Mouse (Mus musculus) ovary, adult 18-20 months (tissue): ENCODE results near the gene Tac4.
A peak's percentile ranks its signal among the peaks of the same experiment; 100 is the strongest.

Experiments used
- DNase-seq: peaks from one replicate; pipeline ENCODE4 v3.0.0; 2022; ENCODE audit warnings: low spot score, mixed read lengths

The Tac4 gene

GRCm38 (mm10) chr11:95263816-95264454 lies 2.6 kb downstream of the Tac4 start:
- DNase-seq = no peak

GRCm38 (mm10) chr11:95264455-95265013 lies 3.2 kb downstream of the Tac4 start:
- DNase-seq = no peak

DNA sequence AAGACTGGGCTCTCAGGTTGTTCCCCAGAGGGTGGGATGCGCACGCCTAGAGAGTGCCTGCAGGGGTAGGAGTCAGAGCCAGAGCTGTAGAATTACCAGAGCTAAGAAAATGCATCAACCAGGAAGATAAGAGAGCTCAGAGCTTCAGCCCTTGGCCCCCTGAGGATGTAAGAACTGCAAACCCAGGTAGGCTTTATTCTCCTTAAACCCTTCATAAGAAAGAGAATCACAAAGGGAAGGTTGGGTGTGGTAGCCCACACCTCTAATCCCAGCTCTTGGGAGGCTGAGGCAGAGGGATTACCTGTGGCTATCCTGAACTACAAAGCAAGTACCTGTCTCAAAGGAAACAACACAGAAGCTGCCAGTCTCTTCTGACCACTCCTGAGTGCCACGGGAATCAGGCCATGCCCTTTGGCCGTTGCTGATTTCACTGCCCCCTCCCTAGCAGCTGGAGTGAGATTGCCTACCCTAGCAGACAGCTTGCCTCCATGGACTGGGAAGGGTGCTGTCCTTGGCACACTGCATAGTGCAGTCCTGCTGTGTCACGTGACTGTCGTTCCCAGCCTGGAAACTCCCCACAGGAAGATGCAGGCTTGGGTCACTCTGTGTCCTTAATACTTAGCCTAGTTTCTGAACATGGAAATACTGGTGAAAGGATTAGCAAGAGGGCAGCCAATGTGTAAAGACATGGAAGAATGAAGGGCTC lies 5.4 kb downstream of the Tac4 start:
- DNase-seq = peak; percentile 35

DNA sequence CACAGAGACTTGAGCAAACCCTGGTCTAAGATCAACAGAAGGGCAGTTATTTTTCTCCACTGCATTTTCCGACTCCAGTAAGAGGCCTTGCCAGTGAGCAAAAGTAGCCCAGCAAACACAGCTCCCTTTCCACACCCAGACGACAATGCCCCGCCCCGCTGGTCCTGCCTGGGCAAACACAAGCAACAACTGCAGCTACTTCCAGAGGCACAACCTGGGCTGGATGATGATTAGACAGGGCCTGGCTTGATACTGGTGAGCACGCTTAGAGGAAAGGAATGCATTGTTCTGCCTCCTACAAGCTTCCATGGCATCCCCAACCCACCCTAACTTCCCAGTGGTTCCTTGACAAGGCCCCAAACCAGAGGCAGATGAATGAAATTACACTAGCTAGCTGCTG lies 12.3 kb downstream of the Tac4 start:
- DNase-seq = no peak

- DNase-seq = no peak
Observed at GRCm38 (mm10) chr11:95274613-95275012, 13.3 kb downstream of the Tac4 start.

DNA sequence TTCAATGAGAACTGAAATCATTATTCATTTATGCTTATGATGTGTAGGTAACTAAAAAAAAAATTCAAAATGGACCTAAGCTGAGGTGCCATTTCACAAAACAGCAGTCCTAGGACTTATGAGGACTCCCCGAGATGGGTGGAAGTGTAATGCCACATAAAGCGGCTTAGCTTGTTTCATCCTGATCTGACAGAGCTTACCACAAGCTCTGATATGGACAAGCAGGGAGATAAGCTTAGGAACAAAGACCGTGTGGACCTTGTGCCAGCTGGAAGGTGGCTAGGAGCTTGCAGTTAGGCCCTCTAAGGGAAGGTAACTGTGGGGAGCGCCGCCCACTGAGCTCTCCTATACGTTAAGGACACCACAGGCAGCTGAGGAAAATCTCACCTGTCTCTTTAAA lies 14.7 kb downstream of the Tac4 start:
- DNase-seq = no peak

GRCm38 (mm10) chr11:95279061-95279659 lies 17.8 kb downstream of the Tac4 start:
- DNase-seq = no peak

GRCm38 (mm10) chr11:95282331-95282730 lies 21.0 kb downstream of the Tac4 start:
- no peak for DNase-seq

DNA sequence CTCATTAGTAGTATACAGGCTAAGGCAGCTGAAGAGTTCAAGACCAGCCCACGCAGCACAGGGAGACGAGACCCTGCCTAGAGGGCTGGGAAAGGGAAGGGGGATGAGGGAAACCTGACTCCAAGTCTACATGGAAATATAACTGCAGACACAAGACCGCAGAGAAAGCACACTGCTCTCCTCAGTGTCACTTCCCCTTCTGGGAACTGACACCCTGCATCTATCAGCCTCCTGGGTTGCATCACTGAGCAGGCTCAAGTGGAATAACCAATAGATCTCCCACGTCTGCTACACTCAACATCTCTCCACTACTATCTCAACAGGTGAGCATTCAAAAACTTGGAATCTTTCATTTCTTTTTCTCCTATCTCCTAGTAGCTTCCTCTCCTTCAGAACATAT lies 30.7 kb downstream of the Tac4 start:
- no peak for DNase-seq

- no peak for DNase-seq
Observed at GRCm38 (mm10) chr11:95293017-95293624, 31.8 kb downstream of the Tac4 start.

GRCm38 (mm10) chr11:95295736-95296135 lies 34.4 kb downstream of the Tac4 start:
- DNase-seq = no peak

- DNase-seq = no peak
Observed at GRCm38 (mm10) chr11:95298146-95298545, 36.8 kb downstream of the Tac4 start.

GRCm38 (mm10) chr11:95299886-95300285 lies 38.6 kb downstream of the Tac4 start:
- DNase-seq = no peak

GRCm38 (mm10) chr11:95301772-95302171 lies 40.4 kb downstream of the Tac4 start:
- no peak for DNase-seq

GRCm38 (mm10) chr11:95305600-95305999 lies 44.3 kb downstream of the Tac4 start:
- DNase-seq = no peak

DNA sequence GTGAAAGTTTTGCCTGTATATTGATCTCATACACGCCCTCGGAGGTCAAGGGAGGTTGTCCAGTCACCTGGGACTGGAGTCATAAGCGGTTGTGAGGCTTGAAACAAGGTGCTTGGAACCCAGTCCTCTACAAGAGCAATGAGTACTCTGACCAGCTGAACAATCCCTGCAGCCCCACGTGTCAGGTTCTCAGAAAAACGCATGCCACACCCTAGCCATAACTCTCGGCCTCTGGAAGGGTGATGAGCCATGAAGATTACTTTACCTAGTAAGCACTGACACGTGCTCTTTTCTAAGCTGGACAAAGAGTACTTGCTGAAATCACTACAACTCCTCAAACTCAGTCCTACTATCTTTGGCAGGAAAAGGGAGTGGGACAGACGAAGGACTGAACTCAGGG lies 46.2 kb downstream of the Tac4 start:
- no peak for DNase-seq

GRCm38 (mm10) chr11:95309510-95310006 lies 48.2 kb downstream of the Tac4 start:
- peak; percentile 98 for DNase-seq

GRCm38 (mm10) chr11:95310007-95310647 lies 48.8 kb downstream of the Tac4 start, which contains the start of gene Kat7:
Gene Kat7 (minus strand): TSS chr11:95310246.
- DNase-seq = peak; percentile 98

DNA sequence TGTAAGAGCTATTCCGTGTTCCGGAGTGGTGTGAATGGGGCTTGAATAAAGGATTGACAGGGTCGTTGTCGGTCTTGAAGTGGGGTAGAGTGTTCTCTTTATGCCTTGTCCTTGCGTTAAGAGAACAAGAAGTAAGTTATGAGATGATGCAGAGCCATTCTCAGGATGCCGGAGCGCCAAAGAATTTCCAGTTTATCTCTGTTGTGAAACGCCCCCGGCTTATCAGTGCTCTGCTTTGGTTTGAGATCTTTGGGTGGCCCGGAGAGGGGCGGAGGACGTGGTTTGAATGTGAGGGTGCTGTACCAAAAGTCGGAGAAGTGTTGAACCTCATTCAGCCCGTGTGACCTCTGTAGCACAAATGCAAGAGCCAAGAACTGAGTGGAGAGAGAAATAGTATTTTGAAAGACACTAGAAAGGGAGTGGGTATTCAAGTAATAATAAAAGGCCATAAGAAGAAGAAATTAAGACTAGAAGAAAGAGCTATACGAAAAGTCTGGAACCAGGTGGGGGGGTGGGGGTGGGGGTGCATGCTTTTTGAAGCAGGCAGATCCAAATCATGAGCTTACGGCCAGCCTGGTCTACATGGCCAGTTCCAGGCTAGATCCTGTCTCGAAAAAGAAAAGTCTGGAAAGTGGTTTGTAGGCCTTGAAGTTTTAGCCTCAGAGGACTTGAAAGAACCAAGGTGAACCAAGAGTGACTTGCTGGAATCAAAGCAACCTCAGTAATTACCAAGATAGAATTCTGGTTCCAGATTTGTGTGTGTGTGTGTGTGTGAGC lies 49.5 kb downstream of the Tac4 start:
- peak; percentile 34 for DNase-seq

- no peak for DNase-seq
Observed at GRCm38 (mm10) chr11:95311425-95311807, 50.1 kb downstream of the Tac4 start.
